Mouse (Mus musculus): Measurements from ENCODE around the gene Ovol1.

Gene Ovol1

DNA sequence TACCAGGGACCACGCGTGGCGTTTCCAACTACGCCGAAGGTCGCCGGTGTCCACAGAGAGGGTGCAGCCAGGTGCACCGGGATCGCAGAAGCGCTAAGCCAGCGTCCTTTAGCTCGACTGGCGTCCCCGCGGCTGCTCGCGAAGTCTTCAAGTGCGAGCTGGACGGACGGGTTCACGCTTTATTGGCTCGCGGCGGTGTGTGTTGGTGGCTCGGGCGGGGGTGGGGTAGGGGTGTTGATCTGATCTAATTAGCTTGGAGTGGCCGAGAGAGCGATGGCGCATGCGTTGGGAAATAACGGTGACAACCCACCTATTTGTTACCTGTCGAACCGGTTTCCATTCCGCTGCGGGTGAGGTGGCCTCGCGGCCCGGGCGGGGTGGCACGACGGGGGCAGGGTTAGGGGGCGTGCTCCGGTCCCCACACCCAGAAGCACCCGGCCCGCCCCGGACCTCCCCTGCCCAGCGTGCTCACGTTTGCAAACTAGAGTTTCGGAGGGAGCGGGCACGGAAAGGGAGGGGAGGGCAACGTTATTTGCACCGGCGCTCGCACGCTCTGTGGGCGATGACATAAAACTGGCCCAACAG lies at the start of gene Ovol1:
Gene Ovol1 (minus strand): TSS at position 190 of the 585 bp plus-strand sequence.
- DNase-seq (ENCODE audit: low read depth) = peak; percentile 52

- peak; percentile 97 for DNase-seq (ENCODE audit: low read depth)
These were observed 49.3 kb upstream of the Ovol1 start, which contains the start of gene Kat5 for GRCm38 (mm10) chr19:5609547-5610404. Kat5 (minus strand) TSS chr19:5610237.

DNA sequence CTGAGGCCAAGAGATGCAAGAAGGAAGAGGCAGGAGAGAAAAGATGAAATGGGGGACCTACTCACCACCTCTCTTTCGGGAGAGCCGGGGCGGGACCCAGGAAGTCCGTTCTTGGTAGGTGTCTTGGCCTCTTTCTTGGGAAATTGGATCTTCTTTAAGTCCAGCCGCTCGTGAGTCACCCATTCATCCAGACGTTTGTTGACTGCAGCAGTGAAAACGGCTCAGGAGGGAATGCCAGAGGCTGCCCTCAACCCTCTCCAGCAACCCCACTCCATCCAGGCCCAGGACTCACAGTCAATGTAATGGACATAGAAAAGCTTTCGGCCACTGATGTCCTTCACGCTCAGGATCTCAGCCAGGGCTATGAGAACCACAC lies 48.7 kb upstream of the Ovol1 start:
- DNase-seq (ENCODE audit: low read depth) = no peak

GRCm38 (mm10) chr19:5608707-5609106 lies 48.3 kb upstream of the Ovol1 start:
- DNase-seq (ENCODE audit: low read depth) = no peak

DNA sequence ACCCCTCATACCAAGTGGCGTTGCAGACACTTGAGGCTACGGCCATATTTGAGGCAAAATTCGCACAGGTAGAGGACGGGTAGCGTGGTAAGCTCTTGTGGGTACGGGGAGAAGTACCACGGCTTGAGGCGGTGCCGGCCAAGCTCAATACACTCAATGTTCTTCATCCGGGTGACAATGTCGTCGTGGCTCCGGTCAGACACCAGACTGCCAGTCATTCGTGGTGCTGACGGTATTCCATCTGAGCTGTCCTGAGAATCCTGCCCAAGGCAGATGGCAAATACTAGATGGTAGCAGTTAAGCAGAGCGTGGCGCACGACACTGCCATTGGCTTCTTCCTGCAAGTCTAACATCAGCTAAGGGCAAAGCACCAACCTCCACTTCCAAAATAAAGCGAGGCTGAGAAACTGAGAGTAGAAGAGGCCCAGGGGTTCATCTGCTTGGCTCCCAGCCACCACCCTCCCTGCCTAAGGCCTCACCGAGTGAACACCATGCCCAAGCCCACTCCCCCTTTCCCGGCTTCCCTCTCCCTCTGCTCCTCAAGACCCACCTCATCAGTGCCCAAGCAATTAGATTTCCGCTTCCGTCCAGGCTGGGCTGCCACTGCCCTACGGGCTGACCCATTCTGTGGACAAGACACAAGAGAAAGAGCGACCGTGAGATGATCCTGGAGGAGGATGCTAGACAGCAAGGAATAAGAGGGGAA lies 47.4 kb upstream of the Ovol1 start:
- DNase-seq (ENCODE audit: low read depth) = no peak

- DNase-seq (ENCODE audit: low read depth) = no peak
These were observed 45.8 kb upstream of the Ovol1 start for GRCm38 (mm10) chr19:5606196-5606595.

DNA sequence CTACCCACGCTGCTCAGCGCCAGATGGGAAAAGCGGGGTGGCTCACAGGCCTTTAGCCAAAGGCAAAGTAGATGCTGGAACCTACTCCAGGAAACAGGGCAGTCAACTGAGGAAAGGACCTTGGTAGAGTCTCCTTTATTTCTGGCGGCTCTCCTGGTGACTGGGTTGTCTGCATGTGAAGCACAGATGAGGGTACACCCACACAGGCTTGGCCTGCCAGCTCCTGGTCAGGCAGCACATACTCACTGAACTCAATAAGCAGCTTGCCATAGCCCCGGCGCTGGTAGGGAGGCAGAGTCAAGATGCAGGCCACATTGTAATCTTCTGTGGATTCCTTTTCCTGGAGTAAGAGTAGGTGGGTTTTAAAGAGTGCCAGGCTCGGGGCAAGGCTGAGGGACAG lies 44.7 kb upstream of the Ovol1 start:
- DNase-seq (ENCODE audit: low read depth) = no peak

DNA sequence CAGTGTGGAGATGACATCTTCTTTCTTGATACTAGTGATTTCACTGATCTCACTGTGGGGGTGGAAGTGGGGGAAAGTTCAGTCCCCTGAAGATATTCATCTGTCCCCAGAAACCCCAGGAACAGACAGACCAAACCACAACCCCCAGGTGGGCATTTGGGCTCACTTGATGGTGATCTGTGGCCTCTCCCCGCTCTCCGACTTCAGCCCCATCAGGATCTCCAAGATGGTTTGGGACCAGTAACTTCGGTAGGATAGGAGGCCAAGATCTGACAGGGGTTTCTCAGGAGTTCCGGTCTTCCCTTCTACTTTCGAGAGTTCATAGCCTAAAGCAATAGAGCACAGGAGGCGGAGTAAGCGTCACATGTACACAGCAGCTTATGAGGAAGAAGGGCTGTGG lies 43.2 kb upstream of the Ovol1 start:
- no peak for DNase-seq (ENCODE audit: low read depth)

GRCm38 (mm10) chr19:5601752-5602541 lies 41.5 kb upstream of the Ovol1 start, which contains the start of gene Rnaseh2c:
Rnaseh2c (plus strand) TSS chr19:5601873.
- DNase-seq (ENCODE audit: low read depth) = peak; percentile 91

DNA sequence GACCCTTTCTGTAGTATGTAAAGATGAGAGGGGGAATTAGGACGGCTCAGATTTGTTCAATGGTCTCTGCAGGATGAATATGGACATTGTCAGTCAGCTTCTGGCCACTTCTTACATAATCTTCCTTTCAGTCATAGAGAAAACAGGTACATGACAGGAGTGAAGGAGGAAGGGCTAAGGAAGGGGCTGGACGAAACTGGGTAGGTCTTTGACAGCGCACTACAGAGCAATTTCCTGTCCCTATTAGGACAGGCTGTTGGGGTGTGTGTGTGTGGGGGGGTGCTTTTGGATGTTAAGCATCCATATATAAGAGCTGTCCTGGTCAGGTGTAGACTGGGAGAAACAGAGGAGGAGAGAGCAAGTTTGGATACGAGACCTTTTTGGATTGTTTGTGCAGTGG lies 38.8 kb upstream of the Ovol1 start:
- no peak for DNase-seq (ENCODE audit: low read depth)

DNA sequence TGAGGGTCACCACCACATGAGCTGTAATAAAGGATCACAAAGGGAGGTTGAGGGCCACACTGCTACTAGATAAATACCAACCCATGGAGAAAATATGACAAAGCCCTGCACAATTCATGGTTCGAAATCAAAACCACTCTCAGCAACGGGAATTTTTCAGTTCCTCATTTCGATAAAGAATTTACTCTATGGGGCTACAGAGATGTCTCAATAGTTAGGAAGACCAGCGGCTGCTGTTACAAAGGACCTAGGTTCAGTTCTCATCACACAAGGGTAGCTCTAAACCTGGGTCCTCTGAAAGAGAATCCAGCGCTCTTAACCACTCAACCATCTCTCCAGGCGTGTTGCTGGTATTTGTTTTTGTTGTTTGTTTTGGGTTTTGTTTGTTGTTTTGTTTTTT lies 31.4 kb upstream of the Ovol1 start:
- DNase-seq (ENCODE audit: low read depth) = no peak

DNA sequence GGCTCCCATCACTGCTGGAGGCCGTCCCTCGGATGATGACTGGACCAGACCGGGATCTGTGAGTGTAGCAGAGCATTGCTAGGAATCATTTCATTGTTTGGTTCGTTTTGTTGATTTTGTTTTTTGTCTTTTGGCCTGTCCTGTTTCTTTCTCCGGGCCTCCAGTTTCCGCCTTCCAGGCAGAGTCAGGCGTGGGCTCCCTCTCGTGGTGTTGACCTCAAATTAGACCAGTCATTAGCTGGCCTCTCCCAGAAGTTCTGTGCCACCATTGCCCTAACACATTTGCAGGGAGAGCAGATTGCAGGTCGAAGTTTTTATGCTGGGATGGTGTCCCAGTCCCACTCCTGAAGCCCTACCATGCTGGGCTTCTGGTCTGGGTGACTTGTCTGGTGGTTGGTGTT lies 28.7 kb upstream of the Ovol1 start:
- no peak for DNase-seq (ENCODE audit: low read depth)

GRCm38 (mm10) chr19:5581995-5582394 lies 21.5 kb upstream of the Ovol1 start:
- DNase-seq (ENCODE audit: low read depth) = no peak

DNA sequence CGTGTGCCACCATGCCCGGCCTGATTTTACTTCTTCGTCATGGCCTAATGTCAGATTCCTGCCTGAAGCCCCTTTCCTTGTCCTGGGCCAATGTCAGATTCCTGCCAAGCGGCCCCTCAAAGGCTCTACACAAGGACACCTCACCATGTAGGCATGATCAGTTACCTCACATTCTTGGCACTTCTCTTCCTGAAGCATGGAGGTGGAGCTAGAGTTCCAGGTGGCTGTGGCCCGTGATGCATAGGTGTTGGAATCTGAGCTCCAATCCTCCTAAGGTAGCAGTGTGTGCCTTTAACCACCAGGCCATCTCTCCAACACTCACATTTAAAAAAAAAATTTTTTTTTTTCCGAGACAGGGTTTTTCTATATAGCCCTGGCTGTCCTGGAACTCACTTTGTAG lies 20.3 kb upstream of the Ovol1 start:
- no peak for DNase-seq (ENCODE audit: low read depth)

- DNase-seq (ENCODE audit: low read depth) = no peak
These were observed 19.5 kb upstream of the Ovol1 start for GRCm38 (mm10) chr19:5579971-5580370.

DNA sequence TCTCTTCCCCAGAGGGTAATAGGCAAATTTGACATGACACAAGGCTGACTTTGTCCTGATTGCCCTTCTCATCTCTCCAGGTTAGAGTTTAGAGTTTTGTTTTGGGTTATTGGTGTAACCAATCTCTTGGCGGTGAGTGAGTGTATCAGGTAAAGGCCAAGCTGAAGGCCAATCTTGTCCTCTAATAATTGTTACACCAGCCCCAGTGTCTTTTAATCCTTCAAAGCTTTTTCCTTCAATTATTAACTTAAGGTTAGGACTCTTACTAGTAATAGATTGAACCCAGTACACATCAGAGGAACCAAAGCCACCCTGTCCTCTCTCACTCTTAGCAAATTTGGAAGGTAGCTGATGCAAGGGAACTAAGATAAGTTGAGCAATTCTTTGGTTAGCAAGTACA lies 14.9 kb upstream of the Ovol1 start:
- DNase-seq (ENCODE audit: low read depth) = no peak

DNA sequence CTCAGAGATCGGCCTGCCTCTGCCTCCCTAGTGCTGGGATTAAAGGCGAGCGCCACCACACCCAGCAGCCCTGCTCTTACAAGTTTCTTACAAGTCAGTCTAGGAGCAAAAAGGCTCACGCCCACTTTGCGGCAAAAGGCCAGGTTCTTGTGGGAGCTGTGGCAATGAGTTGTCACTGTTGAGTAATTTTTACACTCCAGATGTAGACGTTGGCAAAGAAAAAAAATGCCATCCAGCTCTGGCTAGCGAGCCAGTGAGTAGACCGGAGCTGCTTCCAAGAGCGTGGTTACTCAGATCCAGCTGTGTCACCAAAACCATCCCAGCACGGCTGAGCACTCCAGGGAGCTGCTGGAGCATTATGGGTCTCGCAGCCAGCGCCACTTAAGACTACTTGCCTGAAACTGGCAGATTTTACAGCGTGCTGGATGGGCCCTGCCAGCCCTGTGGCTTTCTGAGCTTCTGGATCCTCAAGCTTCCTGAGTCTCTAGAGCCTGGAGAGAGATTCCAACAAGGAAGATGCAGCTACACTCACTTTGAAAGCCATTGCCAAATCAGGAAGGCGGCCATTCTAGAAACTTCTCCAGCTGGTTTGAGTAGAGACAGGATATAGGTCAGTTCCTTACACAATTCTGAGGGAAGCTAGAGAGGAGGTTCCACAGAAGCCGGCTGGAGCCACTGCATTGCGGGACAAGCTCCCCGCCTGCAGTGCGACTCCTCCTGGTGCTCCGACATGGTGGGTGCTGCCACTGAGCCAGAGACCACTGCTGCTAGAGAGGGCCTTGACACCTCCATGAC lies 12.1 kb upstream of the Ovol1 start:
- DNase-seq (ENCODE audit: low read depth) = peak; percentile 53

- peak; percentile 76 for DNase-seq (ENCODE audit: low read depth)
These were observed 11.4 kb upstream of the Ovol1 start for GRCm38 (mm10) chr19:5571831-5572230.

DNA sequence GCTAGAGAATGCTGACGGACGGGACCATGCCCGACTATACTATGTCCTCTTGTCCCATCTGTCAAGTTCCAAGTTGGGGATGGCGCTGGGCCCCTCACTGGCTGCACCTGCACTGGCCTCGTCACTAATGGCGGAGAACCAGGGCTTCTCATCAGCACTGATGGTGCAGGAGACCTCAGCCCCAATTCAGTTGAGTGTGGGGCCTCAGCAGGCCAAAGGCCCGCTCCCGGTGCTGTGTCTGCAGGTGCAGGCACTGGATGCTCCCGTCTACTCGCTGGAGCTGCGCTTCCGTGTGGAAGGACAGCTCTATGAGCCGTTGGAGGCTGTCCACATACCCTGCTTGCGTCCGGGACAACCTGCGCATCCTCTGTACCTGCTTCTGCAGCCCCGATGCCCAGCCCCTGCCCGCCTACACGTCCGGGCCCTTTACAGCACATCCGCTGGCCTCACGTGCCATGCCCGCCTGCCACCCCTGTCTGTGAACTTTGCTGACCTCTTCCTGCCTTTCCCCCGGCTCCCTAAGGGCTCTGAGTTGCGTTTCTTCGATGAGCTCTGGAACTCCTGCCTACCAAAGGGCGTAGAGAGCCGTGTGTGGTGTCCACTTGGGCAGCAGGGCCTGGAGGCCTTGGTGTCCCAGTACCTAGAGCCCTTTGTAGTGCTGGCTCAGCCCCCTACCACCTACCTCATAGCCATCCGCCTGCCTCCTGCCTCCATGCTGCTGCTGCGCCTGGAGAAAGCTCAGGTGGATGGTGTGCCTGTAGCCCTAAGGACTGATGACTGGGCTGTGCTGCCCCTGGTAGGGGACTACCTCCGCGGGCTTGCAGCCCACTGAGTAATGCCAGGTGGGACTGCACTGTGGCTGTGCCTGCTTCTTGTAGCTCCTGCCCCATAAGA lies 10.2 kb upstream of the Ovol1 start:
- DNase-seq (ENCODE audit: low read depth) = no peak

DNA sequence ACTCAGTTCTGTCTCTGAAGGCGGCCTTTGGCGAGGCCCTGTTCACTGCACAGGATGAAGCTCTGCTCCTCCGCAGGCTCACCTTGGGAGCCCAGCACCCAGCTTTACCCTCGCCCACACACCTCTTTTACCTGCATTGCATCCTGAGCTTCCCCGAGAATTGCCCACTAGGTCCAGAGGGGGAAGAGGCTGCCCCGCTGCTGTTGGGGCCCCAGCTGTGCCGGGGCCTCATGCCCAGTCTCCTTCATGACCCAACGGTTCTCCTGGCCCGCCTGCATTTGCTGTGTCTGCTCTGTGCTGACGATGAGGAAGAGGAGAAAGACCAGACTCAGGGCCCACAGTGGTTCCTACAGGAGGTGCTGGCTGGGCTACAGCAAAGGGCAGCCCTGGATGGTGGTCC lies 9.1 kb upstream of the Ovol1 start:
- no peak for DNase-seq (ENCODE audit: low read depth)

Measured in induced T-regulatory cell, adult 2 months (primary cell).